Mouse (Mus musculus) forebrain, postnatal 0 days (tissue): ENCODE measurements around the gene Il2rb. TPM values are rescaled to one million over a fixed set of nuclear protein-coding genes. Genes with fewer than 3 reads are reported as not detected.

Experiments
- ATAC-seq: fragments of 200-750 bp; cut with Nextera tagmentation; 2 replicates; pipeline ENCODE4 v1.8.0; 2017; ENCODE audit warnings: mild to moderate bottlenecking, moderate library complexity
- DNase-seq: peaks from one replicate; pipeline ENCODE4 v3.0.0-alpha.2; 2015
- H3K27ac ChIP-seq: fragments of 300-500 bp; sonication (generic); 2 replicates; pipeline ENCODE4 v1.5.1; 2014; ENCODE audit warnings: low read depth, mild to moderate bottlenecking, antibody characterized with exemption, low read length, moderate library complexity, mixed read lengths
- H3K27me3 ChIP-seq: fragments of 300-500 bp; sonication (generic); 2 replicates; pipeline ENCODE4 v1.6.1; 2014; ENCODE audit warnings: mild to moderate bottlenecking, low read length, mixed read lengths; ENCODE audit not compliant: insufficient read depth
- H3K36me3 ChIP-seq: fragments of 300-500 bp; sonication (generic); 2 replicates; pipeline ENCODE4 v1.6.1; 2014; ENCODE audit warnings: mild to moderate bottlenecking, moderate library complexity; ENCODE audit not compliant: insufficient read depth
- H3K4me1 ChIP-seq: fragments of 300-500 bp; sonication (generic); 2 replicates; pipeline ENCODE4 v1.6.1; 2014; ENCODE audit warnings: antibody characterized with exemption; ENCODE audit not compliant: insufficient read depth
- H3K4me2 ChIP-seq: fragments of 300-500 bp; sonication (generic); 2 replicates; pipeline ENCODE4 v1.6.1; 2014; ENCODE audit warnings: low read depth, mild to moderate bottlenecking, moderate library complexity
- H3K4me3 ChIP-seq: fragments of 300-500 bp; sonication (generic); 2 replicates; pipeline ENCODE4 v1.5.1; 2014; ENCODE audit warnings: low read depth, low read length, mixed read lengths
- H3K9ac ChIP-seq: fragments of 300-500 bp; sonication (generic); 2 replicates; pipeline ENCODE4 v1.6.1; 2014; ENCODE audit warnings: mild to moderate bottlenecking
- H3K9me3 ChIP-seq: fragments of 300-500 bp; sonication (generic); 2 replicates; pipeline ENCODE4 v1.6.1; 2016; ENCODE audit warnings: low read length
- CTCF ChIP-seq: sonication (generic); IDR thresholded peaks from 2 replicates; pipeline ENCODE4 v1.5.1; 2016; ENCODE audit warnings: antibody characterized with exemption, control low read depth, low read depth
- WGBS: fragments of 180-500 bp; shearing (Covaris S2); extraction: QIAGEN DNeasy Blood & Tissue Kit; methylation state at CpG from one replicate; pipeline ENCODE4 v1.1.7; 2014; 5-methylcytosine and 5-hydroxymethylcytosine counted together
- polyA plus RNA-seq: library from polyadenylated mRNA; unstranded; fragments of >200 nt; fragmentation: Nextera tagmentation; extraction: Ambion mirVana; gene quantifications from 2 replicates; pipeline ENCODE4 v1.2.1, GENCODE M21; 2015
- total RNA-seq: library from RNA; depleted of rRNA; stranded (reverse); fragments of >200 nt; gene quantifications from 2 replicates; pipeline ENCODE4 v1.2.3, GENCODE M21; 2014

Il2rb gene
- total and polyA plus RNA-seq, 2 experiments from 2014 or later: 0.14 to 0.22 TPM

DNA sequence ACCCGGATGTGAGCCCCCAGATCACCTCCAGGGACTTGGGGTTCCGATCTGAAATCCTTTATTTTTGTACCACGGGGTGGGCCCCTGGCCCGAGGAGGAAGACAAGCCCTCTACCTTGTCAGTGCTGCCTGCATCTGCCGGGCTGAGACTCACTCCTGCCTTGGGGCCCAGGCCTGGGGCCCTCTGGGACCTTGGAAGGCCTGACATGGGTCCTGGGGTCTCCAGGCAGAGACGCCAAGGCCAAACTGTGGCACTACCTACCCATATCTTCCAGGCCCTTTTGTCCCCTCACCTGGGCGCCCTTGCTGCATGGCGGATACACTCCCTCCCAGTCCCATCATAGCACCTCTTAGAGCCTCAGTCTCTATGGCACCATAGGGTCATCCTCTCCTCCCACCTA lies 56.6 kb downstream of the Il2rb start:
- Histone ChIP-seq H3K27ac (no peak overlapping the region), H3K36me3 (peaks cover 23% of the 10 kb centered on the region), H3K4me2 (no peak overlapping the region), H3K4me3 (no peak overlapping the region), H3K27me3 (no peaks in the 10 kb centered on the region), H3K9me3 (no peaks in the 10 kb centered on the region), H3K4me1 (peaks cover 12% of the 10 kb centered on the region; the same call in 1 of the 2 replicates), H3K9ac (no peak overlapping the region)
- DNase-seq (no peak), ATAC-seq (no peak)
- no peak for TF ChIP-seq CTCF
- WGBS: 58% methylated on average over 8 of the region's 8 CpGs

DNA sequence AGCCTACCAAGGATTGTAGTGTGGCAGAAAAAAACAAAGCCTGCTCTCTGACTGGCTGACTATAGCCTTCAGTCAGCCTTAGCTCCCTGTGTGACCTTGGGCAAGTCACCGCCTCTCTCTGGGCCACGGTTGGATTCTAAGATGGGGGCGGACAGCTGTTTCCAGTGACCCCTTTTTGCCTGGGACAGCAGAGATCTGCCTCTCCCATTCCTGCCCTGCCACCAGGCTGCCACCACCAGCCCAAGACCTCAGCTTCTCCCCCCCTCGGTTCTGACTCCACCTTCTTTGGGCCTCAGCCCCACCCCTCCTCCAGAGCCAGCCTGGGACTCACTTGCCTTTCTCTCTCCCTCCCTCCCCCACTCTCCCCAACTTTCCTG lies 57.1 kb downstream of the Il2rb start:
- DNase-seq (no peak), ATAC-seq (no peak)
- H3K9ac ChIP-seq: no peak overlapping the region
- no peaks in the 10 kb centered on the region for H3K9me3 ChIP-seq
- H3K36me3 ChIP-seq: peaks cover 28% of the 10 kb centered on the region
- no peak for TF ChIP-seq CTCF
- peaks cover 12% of the 10 kb centered on the region; the same call in 1 of the 2 replicates for H3K4me1 ChIP-seq
- H3K4me3 ChIP-seq: no peak overlapping the region
- no peaks in the 10 kb centered on the region for H3K27me3 ChIP-seq
- H3K4me2 ChIP-seq: no peak overlapping the region
- no peak overlapping the region for H3K27ac ChIP-seq
- WGBS: 60% methylated on average over 4 of the region's 4 CpGs

DNA sequence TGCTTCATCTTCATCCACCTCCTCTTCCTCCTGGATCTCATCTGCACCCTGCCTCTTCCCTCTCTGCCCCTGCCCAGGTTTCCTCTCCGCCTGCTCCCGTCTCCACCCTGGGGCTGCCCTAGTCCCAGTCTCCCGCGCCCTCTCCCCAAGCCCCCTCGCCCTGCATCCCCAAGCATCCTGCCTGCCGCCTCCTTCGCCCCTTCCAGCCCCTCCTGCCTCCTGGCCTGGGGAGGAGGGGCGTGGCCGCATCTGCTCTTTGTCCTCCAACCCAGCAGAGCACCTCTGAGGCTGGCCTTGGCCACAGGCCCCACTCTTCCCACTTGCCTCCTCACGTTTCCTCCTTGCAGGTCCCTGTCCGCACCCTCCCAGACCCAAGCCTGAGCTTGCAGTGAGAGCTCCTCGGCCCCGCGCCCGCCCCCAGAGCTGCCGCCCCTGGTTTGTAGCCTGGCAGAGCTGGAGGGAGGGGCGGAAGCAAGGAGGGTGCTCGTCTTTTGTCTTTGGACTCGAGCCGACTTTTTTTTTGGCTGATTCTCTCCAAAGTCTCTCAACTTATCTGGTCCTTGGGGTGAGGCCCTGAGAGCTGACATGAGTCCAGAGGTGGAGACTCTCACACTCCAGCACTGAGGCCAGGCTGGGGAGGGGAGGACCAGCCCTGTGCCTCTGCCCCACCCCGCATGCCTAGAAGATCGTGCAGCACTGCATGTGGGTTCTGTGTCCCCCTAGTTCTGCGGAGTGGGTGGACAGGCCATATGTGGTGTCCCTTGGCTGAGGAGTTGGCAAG lies 57.6 kb downstream of the Il2rb start:
- Histone ChIP-seq H3K36me3 (peaks cover 29% of the 10 kb centered on the region), H3K9ac (peak overlapping the region; percentile 45), H3K9me3 (no peaks in the 10 kb centered on the region), H3K4me1 (peaks cover 12% of the 10 kb centered on the region; the same call in 1 of the 2 replicates), H3K27ac (peak overlapping the region; percentile 42), H3K27me3 (no peaks in the 10 kb centered on the region), H3K4me3 (peak overlapping the region; percentile 17), H3K4me2 (peak overlapping the region; percentile 45)
- TF ChIP-seq CTCF: no peak
- DNase-seq (peak; percentile 33), ATAC-seq (peak; percentile 30)
- WGBS: 25% methylated on average over 23 of the region's 23 CpGs

GRCm38 (mm10) chr15:78436380-78437192 lies 58.5 kb downstream of the Il2rb start:
- Histone ChIP-seq H3K36me3 (peaks cover 31% of the 10 kb centered on the region), H3K27me3 (no peaks in the 10 kb centered on the region), H3K9ac (peak overlapping the region; percentile 45), H3K27ac (peak overlapping the region; percentile 40; the same call in 1 of the 2 replicates), H3K4me3 (peak overlapping the region; percentile 17), H3K4me2 (peak overlapping the region; percentile 45), H3K4me1 (peaks cover 12% of the 10 kb centered on the region; the same call in 1 of the 2 replicates), H3K9me3 (no peaks in the 10 kb centered on the region)
- 17% methylated on average over 31 of the region's 32 CpGs for WGBS
- ATAC-seq (peak; percentile 66), DNase-seq (peak; percentile 83)
- TF ChIP-seq CTCF: peak; percentile 38

DNA sequence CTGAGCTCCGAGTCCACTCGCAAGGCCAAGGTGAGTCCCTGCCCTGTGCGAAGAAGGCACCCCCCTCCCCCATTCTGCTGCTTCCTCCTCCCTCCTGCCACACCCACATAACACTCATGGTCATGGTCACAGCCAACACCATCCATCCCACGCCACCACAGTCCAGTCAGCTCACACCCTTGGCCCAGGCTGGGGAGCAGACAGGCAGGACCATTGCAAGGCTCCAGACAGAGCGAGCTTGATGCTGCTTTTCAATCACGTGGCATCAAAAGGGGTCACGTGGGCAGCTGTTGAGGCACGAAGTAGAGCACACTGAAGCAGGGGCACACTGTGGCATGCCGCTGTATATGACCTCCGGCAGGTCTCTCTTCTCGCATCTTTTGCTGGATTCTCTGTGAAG lies 59.4 kb downstream of the Il2rb start:
- DNase-seq (no peak), ATAC-seq (no peak)
- WGBS: 87% methylated on average over 11 of the region's 11 CpGs
- Histone ChIP-seq H3K4me1 (peaks cover 12% of the 10 kb centered on the region; the same call in 1 of the 2 replicates), H3K4me2 (no peak overlapping the region), H3K27me3 (no peaks in the 10 kb centered on the region), H3K36me3 (peaks cover 37% of the 10 kb centered on the region), H3K9me3 (no peaks in the 10 kb centered on the region), H3K9ac (no peak overlapping the region), H3K27ac (no peak overlapping the region), H3K4me3 (no peak overlapping the region)
- no peak for TF ChIP-seq CTCF

GRCm38 (mm10) chr15:78434896-78435520 lies 60.1 kb downstream of the Il2rb start:
- Histone ChIP-seq H3K36me3 (peaks cover 37% of the 10 kb centered on the region), H3K27me3 (no peaks in the 10 kb centered on the region), H3K4me1 (peaks cover 14% of the 10 kb centered on the region; the same call in 1 of the 2 replicates), H3K4me2 (no peak overlapping the region), H3K9me3 (no peaks in the 10 kb centered on the region), H3K4me3 (no peak overlapping the region), H3K27ac (no peak overlapping the region), H3K9ac (no peak overlapping the region)
- 30% methylated on average over 6 of the region's 6 CpGs for WGBS
- peak; percentile 10; the same call in 1 of the 2 replicates for ATAC-seq
- peak; percentile 81 for TF ChIP-seq CTCF
- DNase-seq: peak; percentile 68
